Mouse (Mus musculus) adrenal gland, postnatal 25 days (tissue): ENCODE results near the gene Asic1. TPM values are rescaled to one million over a fixed set of nuclear protein-coding genes. Genes with fewer than 3 reads are reported as not detected.
"Not testable (repeated sequence)": the region's sequence is repeated elsewhere in the genome, so short reads cannot be mapped to it uniquely, and the experiment has no call there.

ENCODE experiments used
- DNase-seq: peaks from one replicate; pipeline ENCODE4 v3.0.0; 2021; ENCODE audit warnings: mixed read lengths
- total RNA-seq: library from RNA; stranded (reverse); gene quantifications from 2 replicates; pipeline ENCODE4 v1.2.3, GENCODE M21; 2021

Gene Asic1
- total RNA-seq, 1 experiment from 2014 or later = 0.49 TPM

GRCm38 (mm10) chr15:99663964-99664599 lies 6.1 kb upstream of the Asic1 start:
- DNase-seq = no peak

DNA sequence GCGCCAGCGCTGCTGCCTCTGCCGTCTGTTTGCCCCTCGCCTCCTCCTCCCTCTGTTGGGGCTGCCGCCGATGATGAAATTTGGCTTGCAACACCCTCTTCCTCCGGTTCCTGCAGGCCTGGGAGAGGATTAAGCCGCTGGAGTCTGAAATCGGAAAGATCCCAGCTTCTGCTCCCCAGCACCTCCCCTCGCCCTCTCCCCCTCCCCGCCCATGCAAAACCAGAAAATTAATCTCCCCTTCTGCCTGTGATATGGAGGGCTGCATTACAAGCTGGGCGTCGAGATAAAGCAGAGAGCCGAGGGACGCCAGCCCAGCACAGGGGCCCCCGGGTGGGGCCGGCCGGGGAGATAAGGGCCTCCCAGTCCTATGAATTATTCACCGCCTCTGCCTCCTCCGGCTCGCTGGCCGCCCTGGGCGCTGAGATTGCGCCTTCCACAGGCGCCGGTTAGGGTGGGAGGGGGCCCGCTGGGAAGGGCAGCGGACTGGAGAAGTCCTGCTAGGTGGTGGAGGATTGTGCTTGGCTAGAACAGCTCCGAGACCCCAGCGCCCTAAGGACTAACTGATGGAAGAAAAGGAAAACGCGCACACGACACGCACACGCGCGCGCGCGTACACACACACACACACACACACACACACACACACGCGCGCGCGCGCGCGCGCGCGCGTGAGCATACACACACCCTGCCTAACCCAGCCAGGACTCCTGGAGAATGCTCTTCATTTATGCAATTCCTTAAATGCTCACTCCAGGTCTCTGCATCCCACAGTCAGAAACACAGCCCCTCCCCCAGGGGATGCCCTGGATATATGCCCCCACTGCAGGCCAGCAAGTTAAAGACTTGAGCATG lies 5.3 kb upstream of the Asic1 start:
- DNase-seq = peak; percentile 42

- no peak for DNase-seq
Observed at GRCm38 (mm10) chr15:99667544-99667943, 2.6 kb upstream of the Asic1 start.

DNA sequence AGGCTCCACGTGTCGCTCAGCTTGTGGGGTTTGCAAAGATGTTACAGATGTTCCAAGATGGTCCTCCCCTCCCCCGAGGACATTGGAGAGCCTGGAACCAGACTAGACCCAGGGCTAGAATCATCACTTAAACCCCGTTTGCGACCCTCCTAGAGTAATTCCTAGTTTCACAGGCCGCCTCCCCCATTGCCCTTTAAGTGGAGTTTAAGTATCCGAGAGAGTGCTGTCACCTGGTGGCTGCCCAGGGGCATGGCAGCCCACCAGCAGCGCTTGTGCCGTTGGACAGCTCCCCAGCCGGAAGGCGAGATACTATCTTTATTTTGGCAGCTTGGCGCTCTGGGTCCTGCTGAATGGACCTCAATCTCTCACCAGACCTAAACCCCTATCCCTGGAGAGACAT lies 1.3 kb upstream of the Asic1 start:
- DNase-seq = peak; percentile 75

DNA sequence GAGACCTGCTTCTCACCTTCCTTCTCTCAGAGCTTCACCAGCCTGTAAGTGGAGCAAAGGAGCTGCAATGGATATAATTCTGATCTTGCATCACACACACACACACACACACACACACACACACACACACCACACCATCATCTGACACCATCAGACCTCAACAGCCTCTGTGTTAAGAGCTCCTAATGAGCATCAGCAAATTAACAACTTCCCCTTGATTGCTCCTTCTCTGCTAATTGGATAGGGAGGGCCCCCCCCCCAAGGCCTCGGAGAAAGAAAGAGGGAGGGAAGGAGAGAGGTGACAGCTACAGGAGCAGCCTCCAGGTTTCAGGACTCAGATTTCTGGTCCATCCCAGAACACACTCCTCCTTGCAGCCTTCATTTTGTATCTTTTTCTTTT lies 776 bp upstream of the Asic1 start:
- no peak for DNase-seq

DNA sequence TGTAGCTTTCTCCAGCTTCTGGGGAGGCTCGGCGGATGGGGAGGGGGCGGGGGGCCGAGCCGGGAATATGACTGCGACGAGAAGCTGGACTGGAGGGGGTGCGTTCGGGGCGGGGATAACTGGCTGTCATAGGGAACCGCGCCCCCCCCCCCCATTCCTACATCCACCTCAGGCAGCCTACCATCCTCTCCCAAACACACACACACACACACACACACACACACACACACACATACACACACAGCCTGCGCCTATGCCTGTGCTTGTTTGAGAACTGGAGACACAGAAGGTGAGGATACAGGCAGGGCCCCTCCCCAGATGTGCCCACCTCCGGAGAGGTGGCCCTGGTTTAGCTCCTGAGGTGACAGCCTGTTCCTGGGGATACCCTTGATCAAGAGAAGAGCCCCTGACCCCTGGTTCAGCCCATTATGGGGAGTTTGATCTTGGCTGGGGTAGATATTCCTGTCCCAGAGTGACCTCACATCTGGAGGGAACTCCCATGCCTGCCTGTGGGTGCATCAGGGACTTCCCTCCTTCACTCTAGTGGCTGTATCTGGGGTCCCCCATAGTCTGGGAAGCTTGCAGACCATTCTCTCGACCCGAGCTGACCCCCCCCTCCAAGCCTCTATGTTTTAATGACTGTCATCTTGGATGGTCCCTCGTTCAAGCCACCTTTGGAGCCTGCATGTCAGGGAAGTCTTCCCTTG lies 949 bp downstream of the Asic1 start:
- no peak for DNase-seq

GRCm38 (mm10) chr15:99671783-99672182 lies 1.6 kb downstream of the Asic1 start:
- no peak for DNase-seq

GRCm38 (mm10) chr15:99674866-99675265 lies 4.7 kb downstream of the Asic1 start:
- DNase-seq = no peak

GRCm38 (mm10) chr15:99677089-99677488 lies 6.9 kb downstream of the Asic1 start:
- no peak for DNase-seq

GRCm38 (mm10) chr15:99678063-99678800 lies 8.1 kb downstream of the Asic1 start:
- DNase-seq = peak; percentile 63

GRCm38 (mm10) chr15:99679008-99679407 lies 8.8 kb downstream of the Asic1 start:
- no peak for DNase-seq

GRCm38 (mm10) chr15:99682880-99683279 lies 12.7 kb downstream of the Asic1 start:
- no peak for DNase-seq

DNA sequence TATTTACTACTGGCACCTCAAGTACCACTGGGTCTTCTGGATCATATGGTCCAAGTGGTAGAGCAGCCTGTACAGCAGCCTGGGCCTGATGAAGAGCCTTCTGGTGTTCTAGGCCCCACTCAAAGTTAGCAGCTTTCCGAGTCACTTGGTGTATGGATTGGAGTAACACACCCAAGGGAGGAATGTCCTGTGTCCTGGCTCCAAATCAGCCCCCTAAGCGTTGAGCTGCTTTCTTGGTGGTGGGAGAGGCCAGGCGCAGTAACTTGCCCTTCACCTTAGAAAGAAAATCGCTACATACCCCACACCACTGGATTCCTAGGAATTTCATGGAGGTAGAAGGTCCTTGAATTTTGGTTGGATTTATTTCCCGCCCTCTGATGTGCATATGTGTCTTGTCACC lies 14.0 kb downstream of the Asic1 start:
- DNase-seq = no peak

- DNase-seq = peak; percentile 48
Observed at GRCm38 (mm10) chr15:99688712-99689111, 18.5 kb downstream of the Asic1 start.

DNA sequence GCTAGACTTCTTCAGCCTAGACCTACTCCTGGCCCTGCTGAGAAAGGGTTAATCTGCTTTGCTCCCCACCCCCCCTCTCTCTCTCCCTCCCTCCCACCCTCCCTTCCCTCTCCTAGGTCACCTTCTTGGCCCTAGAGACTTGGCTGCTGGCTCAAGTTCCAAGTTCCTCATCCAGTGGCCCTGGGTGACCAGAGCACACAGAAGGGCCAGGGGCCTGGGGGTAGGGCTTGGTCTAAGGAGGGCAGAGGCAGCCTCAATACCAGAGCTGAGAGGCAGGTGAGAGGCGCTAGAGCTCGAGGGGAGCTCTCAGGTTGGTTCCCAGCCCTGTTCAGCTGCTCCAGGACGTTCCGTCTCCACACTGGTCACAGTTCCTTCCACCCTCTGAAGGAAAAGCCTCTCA lies 20.8 kb downstream of the Asic1 start:
- DNase-seq = no peak

- DNase-seq = no peak
Observed at GRCm38 (mm10) chr15:99691976-99692375, 21.8 kb downstream of the Asic1 start.

DNA sequence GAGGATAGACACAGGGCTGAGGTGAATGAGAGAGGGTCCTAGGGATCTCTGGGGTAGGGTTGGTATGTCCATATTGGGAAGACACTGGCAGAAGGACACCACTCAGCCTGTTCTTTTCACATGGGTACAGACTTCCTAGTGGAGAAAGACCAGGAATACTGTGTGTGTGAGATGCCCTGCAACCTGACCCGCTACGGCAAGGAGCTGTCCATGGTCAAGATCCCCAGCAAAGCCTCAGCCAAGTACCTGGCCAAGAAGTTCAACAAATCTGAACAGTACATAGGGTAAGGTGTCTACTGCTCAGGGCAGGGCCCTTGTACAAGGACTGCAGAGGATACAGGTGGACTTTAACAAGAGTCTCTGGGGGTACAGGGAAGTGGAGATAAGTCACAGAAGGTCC lies 27.1 kb downstream of the Asic1 start:
- no peak for DNase-seq

DNA sequence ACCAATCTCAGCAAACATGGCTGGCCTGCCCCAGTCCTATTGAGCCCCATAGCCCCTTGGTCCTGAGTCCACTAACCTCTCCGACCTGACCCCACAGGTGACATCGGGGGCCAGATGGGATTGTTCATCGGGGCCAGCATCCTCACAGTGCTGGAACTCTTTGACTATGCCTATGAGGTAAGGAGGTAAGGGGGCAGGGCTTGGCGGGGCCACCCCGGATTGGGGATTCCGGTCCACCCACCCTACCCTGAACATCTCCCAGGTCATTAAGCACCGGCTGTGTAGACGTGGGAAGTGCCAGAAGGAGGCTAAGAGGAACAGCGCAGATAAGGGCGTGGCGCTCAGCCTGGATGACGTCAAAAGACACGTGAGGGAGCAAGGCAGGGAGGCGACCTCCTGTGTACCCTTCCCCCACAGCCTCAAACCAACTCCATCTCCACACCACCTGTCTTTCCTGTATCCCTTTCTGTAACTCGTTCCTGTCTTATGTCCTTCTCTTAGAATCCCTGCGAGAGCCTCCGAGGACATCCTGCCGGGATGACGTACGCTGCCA lies 28.4 kb downstream of the Asic1 start:
- DNase-seq = no peak

- DNase-seq = no peak
Observed at GRCm38 (mm10) chr15:99699715-99700114, 29.5 kb downstream of the Asic1 start.

DNA sequence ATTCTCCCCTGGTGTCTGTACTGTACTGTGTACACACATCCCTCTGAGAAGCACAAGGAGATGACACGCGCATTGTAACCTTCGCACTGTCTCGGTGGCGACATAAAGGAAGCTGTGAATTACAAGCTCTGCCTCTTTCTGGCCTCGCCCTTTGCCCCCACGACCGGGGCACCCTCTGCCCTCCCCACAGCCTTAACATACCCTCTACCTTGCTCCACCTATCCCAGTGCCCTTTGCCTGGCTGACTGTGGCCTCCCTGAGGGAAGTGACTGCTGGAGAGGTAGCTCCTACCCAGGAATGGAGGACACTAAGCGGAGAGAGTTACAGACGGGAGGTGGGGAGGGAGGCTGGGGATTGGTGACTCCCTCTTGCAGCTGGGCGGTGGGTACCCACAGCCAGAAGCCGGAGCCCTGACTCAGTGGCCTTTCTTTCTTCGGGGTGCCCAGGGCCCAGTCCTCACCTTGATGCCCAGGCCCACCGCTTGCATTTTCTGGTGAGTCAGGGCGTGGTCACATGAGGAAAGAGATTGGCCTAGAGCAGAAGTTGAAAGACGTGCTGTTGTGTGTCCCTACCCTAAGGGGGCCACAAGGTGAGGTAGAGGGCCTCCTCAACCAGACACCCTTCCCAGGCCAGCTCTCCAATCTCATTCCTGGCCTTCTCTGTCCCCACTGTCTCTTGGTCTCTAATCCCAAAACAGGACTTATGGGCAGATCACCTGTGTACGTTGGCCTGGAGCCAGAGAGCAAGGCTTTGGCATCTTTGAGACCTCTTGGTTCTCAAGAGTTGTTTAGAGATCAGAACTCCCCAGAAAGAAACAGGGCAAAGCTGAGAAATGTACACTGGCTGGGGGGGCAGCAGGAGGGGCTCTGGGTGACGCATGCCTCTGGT lies 30.3 kb downstream of the Asic1 start:
- DNase-seq = no peak

DNA sequence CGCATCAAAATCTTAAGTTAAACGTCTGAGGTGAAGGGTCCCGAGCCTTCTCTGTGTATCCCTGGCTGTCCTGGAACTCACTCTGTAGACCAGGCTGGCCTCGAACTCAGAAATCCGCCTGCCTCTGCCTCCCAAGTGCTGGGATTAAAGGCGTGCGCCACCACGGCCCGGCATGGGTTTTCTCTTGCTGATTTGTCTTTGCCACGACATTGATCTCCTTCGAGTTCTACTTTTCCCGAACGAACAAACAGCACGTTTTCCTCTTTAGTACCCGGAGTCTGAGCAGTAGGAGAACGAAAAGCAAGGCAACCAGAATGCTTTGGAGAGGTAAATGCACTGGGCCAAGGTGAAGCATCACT lies 31.5 kb downstream of the Asic1 start:
- DNase-seq = not testable (repeated sequence)
